Mouse (Mus musculus) c-Kit-positive CD71-negative TER-119-negative erythroid progenitor cells, embryonic 14.5 days (primary cell): ENCODE data around the gene Bcl2l15.
A peak's percentile ranks its signal among the peaks of the same experiment; 100 is the strongest.

Experiments
- DNase-seq: peaks from one replicate; pipeline ENCODE4 v3.0.0-alpha.2; 2013; ENCODE audit warnings: low read depth

Gene Bcl2l15

GRCm38 (mm10) chr3:103868008-103868407, 35.6 kb downstream of the Bcl2l15 start:
- DNase-seq = no peak

GRCm38 (mm10) chr3:103872663-103873098, 40.3 kb downstream of the Bcl2l15 start:
- peak; percentile 24 for DNase-seq

DNA sequence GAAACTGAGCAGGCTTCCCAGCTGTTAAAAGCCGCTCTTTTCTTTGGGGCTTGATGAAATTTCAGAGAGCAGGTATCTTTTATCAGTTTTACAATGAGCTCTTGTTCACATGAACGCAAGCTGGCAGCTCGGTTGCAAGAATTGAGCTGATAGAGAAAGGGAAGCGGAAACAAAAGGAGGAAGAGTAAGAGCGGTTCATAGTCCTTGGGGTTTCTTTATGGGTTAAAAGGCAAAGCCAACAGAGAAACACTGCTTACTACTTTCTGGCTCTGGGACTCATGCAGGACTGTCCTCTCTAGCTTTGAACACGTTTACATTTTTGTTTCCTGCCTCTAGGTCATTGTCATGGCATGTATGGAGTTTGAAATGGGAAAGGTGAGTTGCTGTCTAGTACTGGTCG, 41.9 kb downstream of the Bcl2l15 start:
- DNase-seq = no peak

- DNase-seq = no peak
These were observed 53.5 kb downstream of the Bcl2l15 start for GRCm38 (mm10) chr3:103885946-103886345.

GRCm38 (mm10) chr3:103887581-103887980, 55.2 kb downstream of the Bcl2l15 start:
- DNase-seq = peak; percentile 50

DNA sequence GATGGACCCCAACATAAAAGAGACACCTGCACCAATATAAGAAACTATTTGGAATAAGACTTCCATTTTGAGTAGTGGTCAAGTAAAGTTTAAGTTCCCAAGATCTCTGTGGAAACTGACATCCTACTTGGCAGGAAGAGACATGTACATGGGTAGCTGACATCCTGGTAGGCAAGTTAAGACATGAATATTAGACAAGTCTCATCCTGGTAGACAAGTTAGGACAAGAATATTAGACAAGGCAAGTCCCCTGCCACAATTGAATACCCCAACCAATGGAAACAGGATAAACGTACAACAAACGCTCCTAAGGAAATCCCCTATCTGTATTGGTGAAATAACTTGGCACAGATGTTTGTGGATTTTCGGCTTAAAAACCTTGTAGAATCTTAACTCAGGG, 61.0 kb downstream of the Bcl2l15 start:
- DNase-seq = no peak
